Mouse (Mus musculus): ENCODE data around the gene 2700049A03Rik. TPM values are rescaled to one million over a fixed set of nuclear protein-coding genes. Genes with fewer than 3 reads are reported as not detected.

2700049A03Rik gene
- total and polyA plus RNA-seq, 3 experiments, result 7.7 to 10.0 (median 9.4) TPM

DNA sequence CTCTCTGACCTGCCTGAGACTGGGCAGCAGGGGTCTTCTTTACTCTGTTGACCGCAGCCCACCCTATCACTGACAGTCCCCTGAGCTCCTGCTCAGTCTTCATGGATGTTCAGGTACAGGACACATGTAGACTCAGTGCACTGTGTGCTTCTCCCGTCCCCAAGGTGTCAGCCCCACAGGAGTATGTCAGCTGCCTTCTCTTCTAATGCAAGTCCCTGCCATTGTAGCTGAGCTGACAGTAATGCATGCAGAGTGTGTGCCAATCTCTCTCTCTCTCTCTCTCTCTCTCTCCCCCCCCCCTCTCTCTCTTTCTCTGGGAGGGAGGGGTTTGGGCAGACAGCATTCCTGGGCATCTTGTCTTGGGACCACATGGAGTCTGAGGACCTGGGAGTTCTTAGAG lies 153.8 kb downstream of the 2700049A03Rik start:
- Histone ChIP-seq H3K36me3 (replicated peaks in 1 of 2; ENCODE audit: control insufficient read depth in 1 of 2, insufficient read depth in 1 of 2, low read length in 1 of 2) (peaks cover 12 to 77% of the 10 kb centered on the region in 2 experiments), H3K4me1 (ENCODE audit: control insufficient read depth in 1 of 2, insufficient read depth in 2 of 2) (peaks cover 2 to 28% of the 10 kb centered on the region in 2 experiments; a peak in 2 of 4 replicates), H3K79me2 (replicated peaks; ENCODE audit: control insufficient read depth, extremely low read depth, insufficient read depth, poor library complexity, severe bottlenecking) (no peaks in the 10 kb centered on the region; the same call in 1 of the 2 replicates), H3K9me3 (replicated peaks; ENCODE audit: low read length) (no peaks in the 10 kb centered on the region), H3K27ac (ENCODE audit: insufficient read depth, low read depth) (no peak overlapping the region), H3K27me3 (replicated peaks) (no peaks in the 10 kb centered on the region), H3K4me2 (ENCODE audit: insufficient read depth, low read depth, poor library complexity, severe bottlenecking) (no peak overlapping the region), H3K4me3 (replicated peaks in 1 of 3; ENCODE audit: low read depth in 2 of 3, low read length in 2 of 3, poor library complexity in 1 of 3) (no peak overlapping the region), H3K9ac (ENCODE audit: insufficient read depth, low read depth) (no peak overlapping the region)
- DNase-seq (ENCODE audit: extremely low read depth), result no peak
- in situ Hi-C loops (cut with MboI; ENCODE audit: low pct_ligation_motif_present, low pct_unique_long_range_greater_than_20kb, low sequenced_read_pairs) (no loop called here), dilution Hi-C loops (cut with MboI; ENCODE audit: extremely low pct_ligation_motif_present, extremely low pct_unique_long_range_greater_than_20kb, low sequenced_read_pairs) (no loop called here)
- no peak for TF ChIP-seq MAX (IDR thresholded peaks at IDR 0.05; ENCODE audit: low read length)
- no peak for TF ChIP-seq CTCF (conservative IDR thresholded peaks at IDR 0.05 in 1 of 2, IDR thresholded peaks at IDR 0.05 in 1 of 2; ENCODE audit: low read depth in 2 of 2, low read length in 2 of 2)
- TF ChIP-seq ZMIZ1 (IDR thresholded peaks at IDR 0.05; ENCODE audit: low read depth, low read length), result no peak
- TF ChIP-seq USF2 (conservative IDR thresholded peaks at IDR 0.05; ENCODE audit: low read depth, low read length), result no peak
- no peak for TF ChIP-seq EP300 (IDR thresholded peaks at IDR 0.05; ENCODE audit: low read length)

Other genes with a start within 250 kb of the 2700049A03Rik start
- gene Actr10, start 199.0 kb upstream of the 2700049A03Rik start, total RNA-seq (2012; rRNA removed), result 60.2 and 66.0 TPM in 2 replicates
- gene Actr10, start 199.0 kb upstream of the 2700049A03Rik start, total RNA-seq (2014; rRNA removed), result 133 and 135 TPM in 2 replicates
- gene Actr10, start 199.0 kb upstream of the 2700049A03Rik start, polyA plus RNA-seq (2012; ENCODE audit: insufficient read length, low read depth), result 154 and 168 TPM in 2 replicates
- 271 and 341 TPM in 2 replicates for gene Psma3, start 162.2 kb upstream of the 2700049A03Rik start, total RNA-seq (2012; rRNA removed)
- 538 and 617 TPM in 2 replicates for gene Psma3, start 162.2 kb upstream of the 2700049A03Rik start, total RNA-seq (2014; rRNA removed)
- gene Psma3, start 162.2 kb upstream of the 2700049A03Rik start, polyA plus RNA-seq (2012; ENCODE audit: insufficient read length, low read depth), result 355 and 362 TPM in 2 replicates
- gene Arid4a, start 120.9 kb upstream of the 2700049A03Rik start, total RNA-seq (2012; rRNA removed), result 9.7 and 10.7 TPM in 2 replicates
- gene Arid4a, start 120.9 kb upstream of the 2700049A03Rik start, total RNA-seq (2014; rRNA removed), result 8.0 and 8.8 TPM in 2 replicates
- gene Arid4a, start 120.9 kb upstream of the 2700049A03Rik start, polyA plus RNA-seq (2012; ENCODE audit: insufficient read length, low read depth), result 20.8 and 22.4 TPM in 2 replicates
- not detected in 2 replicates for gene Tomm20l, start 25.4 kb upstream of the 2700049A03Rik start, total RNA-seq (2012; rRNA removed)
- gene Tomm20l, start 25.4 kb upstream of the 2700049A03Rik start, total RNA-seq (2014; rRNA removed), result not detected in 2 replicates
- not detected in 2 replicates for gene Tomm20l, start 25.4 kb upstream of the 2700049A03Rik start, polyA plus RNA-seq (2012; ENCODE audit: insufficient read length, low read depth)
- 77.3 and 110 TPM in 2 replicates for gene Timm9, start 164 bp upstream of the 2700049A03Rik start, total RNA-seq (2012; rRNA removed)
- gene Timm9, start 164 bp upstream of the 2700049A03Rik start, total RNA-seq (2014; rRNA removed), result 127 and 141 TPM in 2 replicates
- gene Timm9, start 164 bp upstream of the 2700049A03Rik start, polyA plus RNA-seq (2012; ENCODE audit: insufficient read length, low read depth), result 82.8 and 83.0 TPM in 2 replicates
- gene Dact1, start 173.0 kb downstream of the 2700049A03Rik start, total RNA-seq (2012; rRNA removed), result 2.3 and 4.6 TPM in 2 replicates
- gene Dact1, start 173.0 kb downstream of the 2700049A03Rik start, total RNA-seq (2014; rRNA removed), result 2.5 and 2.7 TPM in 2 replicates
- gene Dact1, start 173.0 kb downstream of the 2700049A03Rik start, polyA plus RNA-seq (2012; ENCODE audit: insufficient read length, low read depth), result 3.3 and 3.7 TPM in 2 replicates